Mouse (Mus musculus): Measurements from ENCODE around the gene Ubb.
"Not testable (repeated sequence)": the region's sequence is repeated elsewhere in the genome, so short reads cannot be mapped to it uniquely, and the experiment has no call there.

The Ubb gene

GRCm38 (mm10) chr11:62550727-62551225 lies at the start of gene Ubb:
TSS of gene Ubb (plus strand) at chr11:62551171.
- DNase-seq (ENCODE audit: low read depth, low spot score) = peak; percentile 99

GRCm38 (mm10) chr11:62507683-62508082 lies 43.3 kb upstream of the Ubb start:
- no peak for DNase-seq (ENCODE audit: low read depth, low spot score)

- not testable (repeated sequence) for DNase-seq (ENCODE audit: low read depth, low spot score)
Measured at GRCm38 (mm10) chr11:62508365-62508764, 42.6 kb upstream of the Ubb start.

GRCm38 (mm10) chr11:62508816-62509215 lies 42.2 kb upstream of the Ubb start:
- DNase-seq (ENCODE audit: low read depth, low spot score) = not testable (repeated sequence)

- no peak for DNase-seq (ENCODE audit: low read depth, low spot score)
Measured at GRCm38 (mm10) chr11:62509571-62509970, 41.4 kb upstream of the Ubb start.

GRCm38 (mm10) chr11:62510956-62511355 lies 40.0 kb upstream of the Ubb start:
- no peak for DNase-seq (ENCODE audit: low read depth, low spot score)

- DNase-seq (ENCODE audit: low read depth, low spot score) = no peak
Measured at GRCm38 (mm10) chr11:62511444-62512202, 39.3 kb upstream of the Ubb start.

GRCm38 (mm10) chr11:62512529-62513080 lies 38.4 kb upstream of the Ubb start:
- no peak for DNase-seq (ENCODE audit: low read depth, low spot score)

- no peak for DNase-seq (ENCODE audit: low read depth, low spot score)
Measured at GRCm38 (mm10) chr11:62513311-62513710, 37.7 kb upstream of the Ubb start.

- DNase-seq (ENCODE audit: low read depth, low spot score) = no peak
Measured at GRCm38 (mm10) chr11:62518991-62519390, 32.0 kb upstream of the Ubb start.

GRCm38 (mm10) chr11:62522283-62522682 lies 28.7 kb upstream of the Ubb start:
- DNase-seq (ENCODE audit: low read depth, low spot score) = no peak

GRCm38 (mm10) chr11:62537089-62537488 lies 13.9 kb upstream of the Ubb start:
- DNase-seq (ENCODE audit: low read depth, low spot score) = no peak

GRCm38 (mm10) chr11:62537590-62537989 lies 13.4 kb upstream of the Ubb start:
- DNase-seq (ENCODE audit: low read depth, low spot score) = no peak

GRCm38 (mm10) chr11:62538321-62539088 lies 12.5 kb upstream of the Ubb start:
- no peak for DNase-seq (ENCODE audit: low read depth, low spot score)

- peak; percentile 32 for DNase-seq (ENCODE audit: low read depth, low spot score)
Measured at GRCm38 (mm10) chr11:62539089-62539890, 11.7 kb upstream of the Ubb start, which contains the start of gene Cenpv. TSS of gene Cenpv (minus strand) at chr11:62539261.

- no peak for DNase-seq (ENCODE audit: low read depth, low spot score)
Measured at GRCm38 (mm10) chr11:62540167-62540566, 10.8 kb upstream of the Ubb start.

- no peak for DNase-seq (ENCODE audit: low read depth, low spot score)
Measured at GRCm38 (mm10) chr11:62540969-62541368, 10.0 kb upstream of the Ubb start.

- DNase-seq (ENCODE audit: low read depth, low spot score) = no peak
Measured at GRCm38 (mm10) chr11:62541581-62541980, 9.4 kb upstream of the Ubb start.

- DNase-seq (ENCODE audit: low read depth, low spot score) = no peak
Measured at GRCm38 (mm10) chr11:62543991-62544390, 7.0 kb upstream of the Ubb start.

- no peak for DNase-seq (ENCODE audit: low read depth, low spot score)
Measured at GRCm38 (mm10) chr11:62549782-62550181, 1.2 kb upstream of the Ubb start.

- no peak for DNase-seq (ENCODE audit: low read depth, low spot score)
Measured at GRCm38 (mm10) chr11:62550227-62550685, 715 bp upstream of the Ubb start.
